Mouse (Mus musculus) midbrain, embryonic 12.5 days (tissue): ENCODE measurements around the gene Nt5c2. TPM values are rescaled to one million over a fixed set of nuclear protein-coding genes. Genes with fewer than 3 reads are reported as not detected.
"Not testable (repeated sequence)": the region's sequence is repeated elsewhere in the genome, so short reads cannot be mapped to it uniquely, and the experiment has no call there.

Source experiments
- ATAC-seq: fragments of 200-750 bp; cut with Nextera tagmentation; 2 replicates; pipeline ENCODE4 v1.8.0; 2017; ENCODE audit warnings: low read depth, moderate TSS enrichment, moderate library complexity; ENCODE audit not compliant: low FRiP score
- H3K27ac ChIP-seq: fragments of 300-500 bp; sonication (generic); replicated peaks from 2 replicates; pipeline ENCODE4 v1.5.1; 2016; ENCODE audit warnings: mild to moderate bottlenecking
- H3K27me3 ChIP-seq: fragments of 300-500 bp; sonication (generic); 2 replicates; pipeline ENCODE4 v1.6.1; 2016; ENCODE audit warnings: mild to moderate bottlenecking
- H3K36me3 ChIP-seq: fragments of 300-500 bp; sonication (generic); 2 replicates; pipeline ENCODE4 v1.6.1; 2016
- H3K4me1 ChIP-seq: fragments of 300-500 bp; sonication (generic); 2 replicates; pipeline ENCODE4 v1.6.1; 2016
- H3K4me2 ChIP-seq: fragments of 300-500 bp; sonication (generic); replicated peaks from 2 replicates; pipeline ENCODE4 v1.6.1; 2016; ENCODE audit warnings: mild to moderate bottlenecking, moderate library complexity
- H3K4me3 ChIP-seq: fragments of 300-500 bp; sonication (generic); 2 replicates; pipeline ENCODE4 v1.5.1; 2016; ENCODE audit warnings: mild to moderate bottlenecking
- H3K9ac ChIP-seq: fragments of 300-500 bp; sonication (generic); replicated peaks from 2 replicates; pipeline ENCODE4 v1.6.1; 2016; ENCODE audit warnings: mild to moderate bottlenecking, moderate library complexity
- H3K9me3 ChIP-seq: fragments of 300-500 bp; sonication (generic); 2 replicates; pipeline ENCODE4 v1.6.1; 2016; ENCODE audit warnings: mild to moderate bottlenecking
- WGBS: fragments of 180-500 bp; shearing (Covaris S2); methylation state at CpG from one replicate; pipeline ENCODE4 v1.1.7; 2016; 5-methylcytosine and 5-hydroxymethylcytosine counted together
- polyA plus RNA-seq: library from polyadenylated mRNA; unstranded; fragments of >200 nt; fragmentation: Nextera tagmentation; extraction: Ambion mirVana; gene quantifications from 2 replicates; pipeline ENCODE4 v1.2.1, GENCODE M21; 2016

The Nt5c2 gene
- polyA plus RNA-seq, 1 experiment from 2014 or later, result 84.8 TPM

DNA sequence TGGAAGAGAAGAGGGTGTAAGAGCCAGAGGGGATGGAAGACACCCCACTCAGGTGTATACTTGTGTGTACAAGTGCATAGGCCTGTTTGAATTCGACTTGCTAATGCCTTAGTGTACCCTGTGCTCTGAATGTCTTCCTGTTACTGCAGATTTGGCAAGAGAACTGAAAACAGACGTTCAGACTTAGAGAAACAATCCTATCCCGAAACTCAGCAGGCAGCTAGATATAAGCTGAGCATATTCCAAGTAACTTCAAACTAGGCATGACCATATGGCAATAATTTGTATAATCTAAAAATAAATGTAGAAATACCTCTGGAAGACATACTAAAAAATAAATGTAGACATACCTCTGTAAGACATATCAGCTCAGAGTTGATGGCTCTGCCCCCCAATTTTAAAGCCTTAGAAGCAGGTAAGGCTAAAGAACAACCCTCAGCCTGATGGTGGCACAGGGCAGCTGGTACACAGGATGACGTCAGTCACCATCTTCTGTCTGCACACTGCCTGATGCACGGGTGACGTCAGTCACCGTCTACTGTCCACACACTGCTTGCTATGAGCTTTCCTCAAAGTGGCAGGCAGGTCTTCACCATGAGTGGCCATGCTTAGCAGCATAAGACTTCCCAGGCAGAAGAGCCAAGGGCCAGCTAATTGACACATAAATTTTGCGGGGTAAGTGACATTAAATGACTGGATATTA, 16.6 kb downstream of the Nt5c2 start:
- H3K9me3 ChIP-seq, result no peaks in the 10 kb centered on the region
- H3K27ac ChIP-seq, result no peak overlapping the region
- H3K9ac ChIP-seq, result no peak overlapping the region
- WGBS, result 86% methylated on average over 8 of the region's 8 CpGs
- H3K4me1 ChIP-seq, result no peaks in the 10 kb centered on the region
- no peaks in the 10 kb centered on the region for H3K36me3 ChIP-seq
- H3K4me2 ChIP-seq, result no peak overlapping the region
- no peak overlapping the region for H3K4me3 ChIP-seq
- H3K27me3 ChIP-seq, result no peaks in the 10 kb centered on the region
- ATAC-seq, result no peak

GRCm38 (mm10) chr19:46996095-46996494, 18.9 kb downstream of the Nt5c2 start:
- Histone ChIP-seq H3K4me2 (no peak overlapping the region), H3K4me1 (no peaks in the 10 kb centered on the region), H3K9me3 (no peaks in the 10 kb centered on the region), H3K27ac (no peak overlapping the region), H3K36me3 (no peaks in the 10 kb centered on the region), H3K4me3 (no peak overlapping the region), H3K27me3 (no peaks in the 10 kb centered on the region), H3K9ac (no peak overlapping the region)
- WGBS, result 85% methylated on average over 9 of the region's 9 CpGs
- ATAC-seq, result no peak

DNA sequence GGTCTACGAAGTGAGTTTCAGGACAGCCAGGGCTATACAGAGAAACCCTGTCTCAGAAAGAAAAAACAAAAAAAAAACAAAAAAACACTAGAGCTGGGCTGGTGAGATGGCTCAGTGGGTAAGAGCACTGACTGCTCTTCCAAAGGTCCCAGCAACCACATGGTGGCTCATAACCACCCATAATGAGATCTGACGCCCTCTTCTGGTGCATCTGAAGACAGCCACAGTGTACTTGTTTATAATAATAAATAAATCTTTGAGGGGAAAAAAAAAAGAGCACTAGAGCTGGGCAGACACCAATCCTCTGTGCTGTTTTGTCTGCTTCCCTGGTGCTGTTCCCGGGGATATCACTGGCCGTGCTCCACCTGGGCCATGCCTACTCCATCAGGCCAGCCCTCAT, 22.6 kb downstream of the Nt5c2 start:
- H3K4me2 ChIP-seq, ATAC-seq, H3K9ac ChIP-seq, H3K36me3 ChIP-seq, H3K27me3 ChIP-seq, H3K9me3 ChIP-seq, H3K4me1 ChIP-seq, H3K4me3 ChIP-seq, H3K27ac ChIP-seq: not testable (repeated sequence)
- 76% methylated on average over 4 of the region's 4 CpGs for WGBS

- no peak overlapping the region for H3K4me2 ChIP-seq
- H3K4me1 ChIP-seq, result peaks cover 9% of the 10 kb centered on the region
- no peak overlapping the region for H3K4me3 ChIP-seq
- ATAC-seq, result 0 out of 2 replicates have a peak, but pooled peaks have one; percentile 49
- WGBS, result 11% methylated on average over 5 of the region's 5 CpGs
- no peaks in the 10 kb centered on the region for H3K27me3 ChIP-seq
- no peaks in the 10 kb centered on the region for H3K36me3 ChIP-seq
- H3K9me3 ChIP-seq, result no peaks in the 10 kb centered on the region
- no peak overlapping the region for H3K9ac ChIP-seq
- H3K27ac ChIP-seq, result no peak overlapping the region
Observed at GRCm38 (mm10) chr19:46991145-46991544, 23.8 kb downstream of the Nt5c2 start.

GRCm38 (mm10) chr19:46990625-46991024, 24.3 kb downstream of the Nt5c2 start:
- not testable (repeated sequence) for ATAC-seq, H3K4me2 ChIP-seq, H3K4me3 ChIP-seq, H3K9me3 ChIP-seq, H3K36me3 ChIP-seq, H3K27me3 ChIP-seq, H3K4me1 ChIP-seq, H3K9ac ChIP-seq, H3K27ac ChIP-seq
- WGBS, result 89% methylated on average over 8 of the region's 8 CpGs

- Histone ChIP-seq H3K27ac (no peak overlapping the region), H3K4me1 (peaks cover 9% of the 10 kb centered on the region), H3K36me3 (no peaks in the 10 kb centered on the region), H3K4me2 (no peak overlapping the region), H3K4me3 (no peak overlapping the region), H3K9ac (no peak overlapping the region), H3K9me3 (no peaks in the 10 kb centered on the region), H3K27me3 (no peaks in the 10 kb centered on the region)
- no peak for ATAC-seq
- WGBS, result 86% methylated on average over 3 of the region's 3 CpGs
Observed at GRCm38 (mm10) chr19:46990153-46990518, 24.8 kb downstream of the Nt5c2 start.

- no peak overlapping the region for H3K9ac ChIP-seq
- no peaks in the 10 kb centered on the region for H3K27me3 ChIP-seq
- no peak overlapping the region for H3K4me3 ChIP-seq
- no peak overlapping the region for H3K4me2 ChIP-seq
- H3K4me1 ChIP-seq, result peaks cover 9% of the 10 kb centered on the region
- H3K9me3 ChIP-seq, result no peaks in the 10 kb centered on the region
- WGBS, result 82% methylated on average over 20 of the region's 20 CpGs
- no peaks in the 10 kb centered on the region for H3K36me3 ChIP-seq
- H3K27ac ChIP-seq, result no peak overlapping the region
- no peak for ATAC-seq
Observed at GRCm38 (mm10) chr19:46989479-46990152, 25.3 kb downstream of the Nt5c2 start.

DNA sequence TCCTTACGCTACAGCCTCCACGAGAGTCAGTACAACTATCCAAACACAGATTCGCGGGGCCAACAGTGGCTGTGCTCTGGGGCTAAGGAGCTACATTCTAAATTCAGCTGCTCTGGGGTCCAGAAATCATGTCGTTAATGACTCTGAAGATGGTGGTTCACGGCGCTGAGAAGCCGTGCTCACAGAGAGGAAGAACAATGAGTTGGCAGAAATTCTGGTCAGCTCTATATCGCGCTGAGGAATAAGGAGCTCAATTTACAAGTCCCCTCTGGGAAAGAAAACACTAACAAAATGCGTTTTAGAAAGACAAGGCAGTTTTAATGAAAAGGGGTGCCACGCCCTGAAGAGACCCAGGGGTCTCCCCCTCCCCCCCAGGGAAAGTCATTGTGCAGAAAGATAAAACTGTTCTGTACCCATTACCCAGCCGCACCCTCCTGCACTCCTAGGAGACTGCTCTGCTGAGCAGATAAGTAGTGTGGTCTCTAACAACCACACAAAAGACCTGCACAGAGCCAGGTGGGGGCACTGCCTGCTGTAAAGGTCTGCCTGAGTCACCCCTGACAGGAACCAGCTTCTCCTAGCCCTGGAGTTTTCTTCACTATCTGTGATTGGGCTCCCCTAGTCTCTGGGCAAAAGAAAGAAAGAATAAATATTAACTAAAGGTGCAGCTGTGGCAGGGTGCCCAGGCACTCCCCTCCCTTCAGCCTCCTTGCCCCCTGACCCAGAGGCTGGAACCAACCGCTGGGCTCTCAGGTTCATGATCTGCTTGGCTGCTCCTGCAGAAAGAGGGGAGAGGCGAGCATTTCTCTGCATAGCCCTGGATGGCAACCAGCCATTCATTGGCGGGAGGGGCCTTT, 26.5 kb downstream of the Nt5c2 start:
- no peaks in the 10 kb centered on the region for H3K27me3 ChIP-seq
- ATAC-seq, result no peak
- H3K4me3 ChIP-seq, result no peak overlapping the region
- H3K9me3 ChIP-seq, result no peaks in the 10 kb centered on the region
- H3K36me3 ChIP-seq, result no peaks in the 10 kb centered on the region
- no peak overlapping the region for H3K27ac ChIP-seq
- WGBS, result 54% methylated on average over 16 of the region's 16 CpGs
- H3K4me2 ChIP-seq, result no peak overlapping the region
- 0 out of 2 replicates have a peak overlapping the region, but pooled peaks have one; percentile 21 for H3K9ac ChIP-seq
- peaks cover 9% of the 10 kb centered on the region for H3K4me1 ChIP-seq

GRCm38 (mm10) chr19:46987646-46988045, 27.3 kb downstream of the Nt5c2 start:
- no peaks in the 10 kb centered on the region for H3K9me3 ChIP-seq
- 86% methylated on average over 6 of the region's 6 CpGs for WGBS

DNA sequence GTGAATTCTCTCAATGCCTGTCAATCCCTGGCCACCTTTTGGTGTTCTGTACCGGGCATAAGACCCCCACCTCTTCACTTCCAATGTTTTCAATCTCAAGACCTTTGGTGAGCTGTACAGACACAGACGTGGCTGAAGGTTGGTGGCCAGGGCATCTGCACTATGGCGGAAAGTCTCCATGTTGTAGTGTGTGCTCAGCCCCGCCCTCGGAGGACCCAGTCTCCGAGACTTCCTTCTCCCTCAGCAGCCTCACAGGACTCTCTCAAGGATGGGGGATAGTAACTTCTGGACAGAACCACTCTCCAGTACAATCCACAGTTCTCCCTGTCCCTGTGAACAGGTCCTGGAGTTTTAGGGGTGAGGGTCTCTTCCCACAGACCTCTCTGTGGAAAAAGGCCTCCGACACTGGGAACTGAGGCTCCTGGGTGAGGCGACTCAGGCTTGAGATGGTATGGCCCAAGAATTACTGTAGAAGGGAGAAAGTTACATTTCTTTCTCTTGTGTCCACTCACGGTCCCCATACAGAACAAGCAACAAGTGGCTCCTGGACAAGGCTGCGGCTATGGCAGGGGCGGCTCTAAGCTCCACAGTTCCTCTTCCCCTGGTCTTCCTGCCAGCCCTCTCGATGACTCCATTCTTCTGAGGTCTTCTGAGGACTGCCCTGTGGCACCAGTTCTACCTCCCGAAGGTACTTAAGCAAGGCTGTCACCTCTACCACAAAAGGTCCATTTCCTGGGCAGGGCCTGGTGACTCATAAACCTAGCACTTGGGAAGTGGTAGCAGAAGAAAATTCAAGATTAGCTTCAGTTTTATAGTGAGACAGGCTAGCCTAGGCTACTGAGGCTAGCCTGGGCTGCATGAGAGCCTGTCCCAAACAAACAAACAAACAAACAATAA, 30.0 kb downstream of the Nt5c2 start:
- H3K4me1 ChIP-seq, result peaks cover 9% of the 10 kb centered on the region
- H3K36me3 ChIP-seq, result no peaks in the 10 kb centered on the region
- H3K9me3 ChIP-seq, result no peaks in the 10 kb centered on the region
- no peak for ATAC-seq
- no peak overlapping the region for H3K4me2 ChIP-seq
- no peak overlapping the region for H3K9ac ChIP-seq
- WGBS, result 83% methylated on average over 13 of the region's 13 CpGs
- H3K27me3 ChIP-seq, result no peaks in the 10 kb centered on the region
- H3K4me3 ChIP-seq, result no peak overlapping the region
- no peak overlapping the region for H3K27ac ChIP-seq

More at GRCm38 (mm10) chr19:46987646-46988045, 27.3 kb downstream of the Nt5c2 start:
- Histone ChIP-seq H3K4me1 (peaks cover 9% of the 10 kb centered on the region), H3K36me3 (no peaks in the 10 kb centered on the region), H3K4me2 (no peak overlapping the region), H3K27ac (no peak overlapping the region), H3K4me3 (no peak overlapping the region), H3K9ac (no peak overlapping the region), H3K27me3 (no peaks in the 10 kb centered on the region)
- no peak for ATAC-seq

GRCm38 (mm10) chr19:46983966-46984380, 31.0 kb downstream of the Nt5c2 start:
- no peak overlapping the region for H3K27ac ChIP-seq
- H3K4me3 ChIP-seq, result no peak overlapping the region
- no peaks in the 10 kb centered on the region for H3K27me3 ChIP-seq
- H3K4me1 ChIP-seq, result peaks cover 9% of the 10 kb centered on the region
- no peaks in the 10 kb centered on the region for H3K36me3 ChIP-seq
- H3K4me2 ChIP-seq, result no peak overlapping the region
- ATAC-seq, result no peak
- no peak overlapping the region for H3K9ac ChIP-seq
- no peaks in the 10 kb centered on the region for H3K9me3 ChIP-seq
- 69% methylated on average over 11 of the region's 11 CpGs for WGBS
